18 mouse cellular contexts compared by ENCODE assay signal in the genomic region with DNA sequence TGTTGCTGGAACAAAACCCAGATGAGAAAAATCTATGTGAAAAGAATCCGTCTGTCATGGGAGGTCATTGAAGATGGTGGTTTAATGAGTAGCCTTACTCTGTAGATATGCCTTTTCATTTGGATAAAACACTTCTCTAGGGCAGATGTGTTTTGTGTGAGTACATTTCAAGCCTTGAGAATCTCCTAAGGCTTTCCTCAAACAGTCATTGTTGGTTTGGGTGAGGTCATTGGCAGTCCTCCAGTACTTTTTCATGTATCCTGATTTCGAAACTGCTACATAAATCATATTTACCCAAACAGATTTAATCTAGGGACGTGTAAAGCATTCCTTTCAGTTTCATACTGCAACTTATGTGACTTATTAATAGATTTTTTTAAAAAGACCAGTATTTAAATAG. TPM values are rescaled to one million over a fixed set of nuclear protein-coding genes. Genes with fewer than 3 reads are reported as not detected.
DNase-seq lines count a peak whose midpoint lies in the region; ATAC-seq and TF ChIP-seq lines count a peak whose summit lies in the region.
"Had no signal": no experiment of that assay in that cellular context is flagged by ENCODE, and none has a peak within 500 bp of the region (broad histone marks: within the 10 kb centered on the region; RNA-seq: fewer than 3 reads in every experiment).

No protein-coding gene starts in this region.

- no peak for ATAC-seq in kidney, embryonic 16.5 days (ENCODE audit: low FRiP score, low TSS enrichment)
- ATAC-seq in common myeloid progenitor, adult 5-6 weeks (replicated peaks; ENCODE audit: low read depth, poor library complexity, severe bottlenecking) = peak; percentile 59
- no peak for ATAC-seq in erythroid progenitor cell, adult 5-6 weeks (replicated peaks; ENCODE audit: low FRiP score, poor library complexity, severe bottlenecking)
- ATAC-seq: inflammation-experienced regulatory T-cells, adult 6 months; midbrain, embryonic 15.5 days; Patski had no signal

- TF ChIP-seq CTCF in kidney, adult 2 months (conservative IDR thresholded peaks at IDR 0.05; ENCODE audit: insufficient read depth, insufficient read length, low read depth, low read length) = no peak
- no peak for TF ChIP-seq CTCF in gastrocnemius, adult 2 months (IDR thresholded peaks at IDR 0.05)

- intact Hi-C loops in gastrocnemius, adult 2 months (cut with DNase I) = loop anchor here (10.0 kb wide), 1 partner anchor 1026 kb away; no protein-coding TSS in a partner anchor

- no peaks in the 10 kb centered on the region for H3K36me3 ChIP-seq in kidney, adult 2 months (ENCODE audit: control insufficient read depth, insufficient read depth, low read length)
- H3K36me3 ChIP-seq in kidney, embryonic 16.5 days (ENCODE audit: insufficient read depth, low read length) = no peaks in the 10 kb centered on the region
- H3K36me3 ChIP-seq: limb, embryonic 10.5 days; liver, embryonic 15.5 days; midbrain, embryonic 15.5 days; neural tube, embryonic 12.5 days had no signal

- 0 out of 2 replicates have a peak, but pooled peaks cover 4% of the 10 kb centered on the region for H3K4me1 ChIP-seq in kidney, adult 2 months (ENCODE audit: control insufficient read depth, insufficient read depth, low read length)
- no peaks in the 10 kb centered on the region for H3K4me1 ChIP-seq in kidney, embryonic 16.5 days (ENCODE audit: insufficient read depth, low read length)
- H3K4me1 ChIP-seq: limb, embryonic 10.5 days; liver, embryonic 15.5 days; midbrain, embryonic 15.5 days; neural tube, embryonic 12.5 days had no signal

- DNase-seq in kidney, adult 2 months = peak; percentile 68
- DNase-seq in 3134 (ENCODE audit: extremely low read depth, insufficient read length, low spot score) = peak; percentile 25
- DNase-seq in lung, postnatal 25 days (ENCODE audit: low spot score) = peak; percentile 73
- DNase-seq in gastrocnemius, adult 2 months = no peak
- DNase-seq: cerebellum, adult 2 months; embryo, embryonic 11 days; heart, adult 2 months; heart, postnatal 4 days; layer of hippocampus, adult 9-11 months had no signal

- H3K9me3 ChIP-seq in kidney, embryonic 16.5 days (ENCODE audit: low read length) = no peaks in the 10 kb centered on the region; the same call in 1 of the 2 replicates
- H3K9me3 ChIP-seq: limb, embryonic 10.5 days; liver, embryonic 15.5 days; midbrain, embryonic 15.5 days; neural tube, embryonic 12.5 days had no signal

- no peak overlapping the region for H3K4me2 ChIP-seq in kidney, embryonic 16.5 days (replicated peaks; ENCODE audit: low read depth, low read length)
- H3K4me2 ChIP-seq: liver, embryonic 15.5 days; midbrain, embryonic 15.5 days; neural tube, embryonic 12.5 days had no signal

- no peaks in the 10 kb centered on the region for H3K27me3 ChIP-seq in kidney, adult 2 months (replicated peaks; ENCODE audit: control insufficient read depth, insufficient read depth, low read length)
- H3K27me3 ChIP-seq in kidney, embryonic 16.5 days (ENCODE audit: insufficient read depth, low read length) = no peaks in the 10 kb centered on the region
- H3K27me3 ChIP-seq: liver, embryonic 15.5 days; midbrain, embryonic 15.5 days; neural tube, embryonic 12.5 days; Patski had no signal

- no peak overlapping the region for H3K4me3 ChIP-seq in kidney, adult 2 months (ENCODE audit: insufficient read depth, low read depth, low read length)
- H3K4me3 ChIP-seq in kidney, embryonic 16.5 days (ENCODE audit: low read length) = no peak overlapping the region
- H3K4me3 ChIP-seq in gastrocnemius, adult 2 months = no peak overlapping the region
- H3K4me3 ChIP-seq: heart, adult 2 months; limb, embryonic 10.5 days; liver, embryonic 15.5 days; midbrain, embryonic 15.5 days; neural tube, embryonic 12.5 days had no signal

- no peak overlapping the region for H3K9ac ChIP-seq in kidney, embryonic 16.5 days (replicated peaks; ENCODE audit: low read length)
- H3K9ac ChIP-seq: liver, embryonic 15.5 days; midbrain, embryonic 15.5 days; neural tube, embryonic 12.5 days had no signal

- WGBS in kidney, adult 2 months = 54% methylated on average over 3 of the region's 3 CpGs
- WGBS in kidney, embryonic 16.5 days = 52% methylated on average over 3 of the region's 3 CpGs

- TF ChIP-seq POLR2A in kidney, adult 2 months (IDR thresholded peaks at IDR 0.05; ENCODE audit: low read depth, low read length) = no peak

- H3K27ac ChIP-seq in kidney, adult 2 months (ENCODE audit: insufficient read depth, low read depth, low read length) = no peak overlapping the region
- no peak overlapping the region for H3K27ac ChIP-seq in kidney, embryonic 16.5 days (ENCODE audit: low read length)
- no peak overlapping the region for H3K27ac ChIP-seq in gastrocnemius, adult 2 months
- H3K27ac ChIP-seq: heart, adult 2 months; limb, embryonic 10.5 days; liver, embryonic 15.5 days; midbrain, embryonic 15.5 days; neural tube, embryonic 12.5 days had no signal

RNA-seq across cellular contexts. Expression of a gene that starts 24.3 kb away (rescaled TPM):
- 2.0 and 2.5 TPM in 2 replicates for polyA plus RNA-seq in kidney, adult 2 months (2012; rRNA removed)
- 53.2 and 58.0 TPM in 2 replicates for polyA plus RNA-seq in kidney, embryonic 16.5 days (2015; fragmentation: Nextera tagmentation; extraction: Ambion mirVana)
- 181 and 196 TPM in 2 replicates for total RNA-seq in common myeloid progenitor, adult 5-6 weeks (2017)
- total RNA-seq in erythroid progenitor cell, adult 5-6 weeks (2015; ENCODE audit: low replicate concordance) = 5.9 and 7.6 TPM in 2 replicates
- total RNA-seq in erythroid progenitor cell, adult 5-6 weeks (2017; ENCODE audit: low replicate concordance) = 16.7 and 17.9 TPM in 2 replicates
- not detected for total RNA-seq in gastrocnemius, adult 2 months (2021)
